Mouse (Mus musculus) lung, adult 18-20 months (tissue): ENCODE data around the gene Sf1.

Experiments used
- DNase-seq, 2 experiments: peaks; one replicate each; pipeline ENCODE4 v3.0.0; 2022; ENCODE audit warnings: mixed read lengths in 2 of 2

The Sf1 gene

DNA sequence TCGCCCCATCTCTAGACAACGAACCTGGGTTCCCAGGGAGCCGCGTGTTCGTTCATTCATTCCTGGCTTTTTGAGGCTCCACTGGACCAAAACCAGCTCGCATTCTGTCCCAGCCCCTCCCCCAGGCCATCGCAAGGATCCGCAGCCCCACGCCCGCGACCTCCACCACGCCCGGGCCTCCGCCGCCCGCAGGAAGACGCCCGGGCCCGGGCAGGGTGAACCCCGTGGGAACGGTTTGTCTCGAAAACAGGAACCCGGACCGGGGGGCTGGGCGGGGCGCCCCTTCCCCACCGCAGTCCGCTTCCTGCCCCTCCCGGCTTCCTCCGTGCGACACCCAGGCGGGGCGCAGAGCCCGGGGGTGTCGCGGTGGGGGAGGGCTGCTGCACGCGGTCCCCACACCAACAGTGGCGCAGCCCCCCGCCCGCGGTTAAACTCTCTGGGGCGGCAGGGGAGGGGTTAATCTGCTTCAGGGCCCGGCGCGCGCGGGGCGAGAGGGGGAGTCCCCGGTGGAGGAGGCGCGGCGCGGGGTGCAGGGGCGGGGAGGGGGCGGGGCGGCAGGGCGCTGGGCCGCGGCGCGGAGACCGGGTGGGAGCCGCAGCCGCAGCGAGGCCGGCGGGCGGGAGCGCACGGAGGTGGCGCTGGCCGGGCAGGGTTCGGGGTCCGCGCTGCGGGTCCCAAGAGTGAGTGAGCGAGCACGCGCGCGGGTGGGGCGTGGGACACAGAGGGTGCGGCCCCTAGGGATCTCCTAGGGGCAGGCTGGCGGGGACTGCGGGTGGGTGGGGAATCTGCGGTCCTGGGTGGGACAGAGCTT is 36.0 kb downstream of the Sf1 start, which contains the start of gene Rasgrp2:
Rasgrp2 (plus strand) TSS at position 56 of the 811 bp plus-strand sequence.
- peak; percentile 88 to 90 for DNase-seq

DNA sequence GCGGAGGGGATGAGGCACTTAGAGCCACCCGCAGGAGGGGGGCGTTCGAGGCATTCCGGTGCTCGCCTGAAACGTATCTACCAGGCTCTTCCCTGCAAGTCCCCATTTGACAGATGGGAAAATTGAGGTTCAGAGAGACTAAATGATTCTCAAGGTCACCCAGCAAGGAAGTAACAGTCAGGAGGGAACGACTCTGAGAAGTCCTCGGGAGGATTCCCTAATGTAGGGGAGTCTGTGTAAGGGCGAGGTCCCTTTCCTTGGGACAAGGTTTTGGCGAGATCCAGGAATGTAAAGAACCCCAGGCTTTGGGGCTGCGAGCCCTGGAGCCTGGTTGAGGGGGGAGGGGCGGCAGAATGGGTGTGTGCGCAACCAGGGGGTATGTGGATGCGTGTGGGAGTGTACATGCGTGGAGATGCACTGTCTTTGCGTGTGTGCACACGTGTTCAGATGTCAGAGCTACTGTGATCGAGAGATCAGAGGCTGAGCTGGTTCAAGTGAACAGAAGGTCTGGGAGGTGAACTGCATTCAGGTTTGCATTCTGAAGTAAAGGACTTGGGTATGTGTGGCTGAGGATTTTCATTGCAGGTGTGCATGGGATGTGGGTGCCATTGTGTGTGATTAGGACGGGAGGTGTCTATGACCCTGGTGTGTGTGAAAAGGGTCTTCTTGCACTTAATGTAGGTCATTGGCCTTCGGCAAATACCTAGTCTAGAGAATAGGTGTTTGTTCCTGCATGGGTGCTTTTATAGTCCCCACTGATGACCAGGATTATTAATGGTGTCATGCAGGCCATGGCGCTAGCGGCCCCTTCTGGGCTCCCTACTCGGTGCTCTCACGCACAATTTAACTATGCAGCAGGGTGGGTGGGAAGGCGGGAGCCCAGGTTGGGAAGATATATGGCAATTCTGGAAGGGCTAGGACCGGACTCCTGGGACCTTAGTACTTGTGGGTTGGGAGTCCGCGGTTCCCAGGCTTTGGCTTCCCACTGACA is 36.9 kb downstream of the Sf1 start:
- no peak for DNase-seq

DNA sequence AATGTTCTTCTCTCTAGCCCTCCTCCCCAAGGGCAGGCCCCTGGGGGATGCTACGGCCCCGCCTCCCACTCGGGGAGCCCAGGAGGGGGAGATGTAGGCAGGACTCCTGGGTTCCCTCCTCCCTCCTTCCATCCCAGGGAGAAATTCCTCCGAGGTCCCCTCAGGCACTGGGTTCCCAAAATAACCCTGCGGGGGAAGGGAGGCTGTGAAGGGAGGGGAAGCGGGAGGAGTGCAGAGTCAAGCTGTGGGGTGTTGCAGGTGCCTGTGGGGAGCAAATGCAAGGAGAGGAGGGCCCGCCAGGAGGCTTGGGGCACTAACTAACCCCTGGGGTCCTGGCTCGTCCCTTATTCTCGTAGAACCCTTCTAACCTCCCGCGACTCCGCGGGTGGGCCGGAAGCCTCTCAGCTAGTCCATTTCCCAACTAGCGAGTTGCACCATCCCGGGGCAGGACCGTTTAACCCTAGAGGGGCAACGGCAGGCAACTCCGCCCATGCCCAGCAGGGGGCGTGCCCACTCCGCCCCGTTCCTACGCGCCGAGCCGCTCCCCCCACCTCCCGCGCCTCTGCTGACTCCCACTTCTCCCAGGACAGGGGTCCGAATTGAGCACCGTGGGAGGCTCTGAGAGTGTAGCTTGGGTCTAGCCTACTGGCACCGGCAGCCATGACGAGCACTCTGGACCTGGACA is 37.8 kb downstream of the Sf1 start:
- DNase-seq: peak; percentile 86 to 92

DNA sequence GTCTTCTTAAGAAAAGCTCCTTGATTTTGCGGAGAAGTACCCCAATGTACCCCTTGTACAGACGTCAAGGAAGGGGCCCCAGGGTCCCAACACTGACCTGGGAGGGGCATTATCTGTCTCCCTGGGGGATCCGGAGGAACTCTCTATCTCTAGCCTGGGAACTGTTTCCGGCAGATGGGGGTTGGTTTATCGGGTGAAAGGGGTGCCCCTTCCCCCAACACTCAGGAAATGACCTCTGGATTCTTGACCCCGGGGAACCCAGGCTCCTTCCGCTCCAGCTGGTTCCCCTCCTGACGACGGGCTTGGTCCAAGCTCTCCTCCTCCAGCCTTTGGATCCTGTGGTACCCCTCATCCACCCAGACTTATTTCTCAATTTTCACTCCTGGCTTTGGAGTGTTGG is 38.5 kb downstream of the Sf1 start:
- peak; percentile 51 to 61 for DNase-seq

DNA sequence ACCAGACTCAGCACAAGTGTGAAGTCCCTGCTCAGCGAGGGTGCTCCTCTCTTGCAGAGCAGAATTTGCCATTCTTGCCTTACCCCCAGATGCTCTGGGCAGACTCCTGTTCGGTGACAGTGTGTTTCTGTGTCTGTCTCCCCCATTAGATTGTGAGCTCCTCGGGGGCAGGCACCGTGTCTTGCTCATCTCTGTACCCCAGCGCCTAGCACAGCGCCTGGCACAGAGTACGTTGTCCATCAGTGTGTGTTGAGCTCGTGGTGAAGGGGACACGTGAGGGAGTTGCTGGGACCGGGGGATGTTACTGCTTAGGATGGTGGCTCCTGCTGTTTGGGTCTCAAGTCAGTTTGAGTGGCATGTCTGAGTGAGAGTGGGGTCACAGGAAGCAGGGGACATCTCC is 40.4 kb downstream of the Sf1 start:
- DNase-seq: no peak

DNA sequence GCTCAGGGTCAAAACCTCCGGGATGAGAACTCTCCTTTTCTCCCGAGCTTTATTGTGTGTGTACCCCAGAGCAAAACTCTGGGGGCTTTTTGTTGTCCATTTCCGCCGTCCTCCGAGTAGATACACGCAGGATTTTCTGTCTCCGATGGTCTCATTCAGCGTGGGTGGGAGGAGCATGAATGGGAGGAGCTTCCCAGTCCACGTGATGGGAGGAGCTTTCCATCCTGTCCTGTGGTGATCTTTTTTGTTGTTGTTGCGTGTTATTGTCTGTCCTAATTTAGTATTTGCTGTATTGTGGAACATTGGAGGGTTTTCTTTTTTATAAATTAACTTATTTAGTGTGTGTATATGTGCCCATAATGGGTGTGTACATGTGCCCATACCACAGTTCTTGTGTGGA is 41.9 kb downstream of the Sf1 start:
- no peak for DNase-seq

DNA sequence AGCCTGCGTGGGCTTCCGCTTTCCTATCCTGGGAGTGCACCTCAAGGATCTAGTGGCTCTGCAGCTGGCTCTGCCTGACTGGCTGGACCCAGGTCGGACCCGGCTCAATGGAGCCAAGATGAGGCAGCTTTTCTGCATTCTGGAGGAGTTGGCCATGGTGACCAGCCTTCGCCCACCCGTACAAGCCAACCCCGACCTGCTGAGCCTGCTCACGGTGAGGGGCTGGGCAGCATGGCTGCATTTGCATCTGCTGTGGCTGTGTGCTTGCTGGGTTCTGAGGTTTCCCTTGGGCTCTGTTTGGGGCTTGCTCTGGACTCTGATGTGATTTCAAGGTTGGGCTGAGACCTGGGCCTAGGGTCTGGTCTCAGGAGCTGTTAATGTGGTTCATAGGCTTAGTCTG is 43.6 kb downstream of the Sf1 start:
- no peak for DNase-seq

DNA sequence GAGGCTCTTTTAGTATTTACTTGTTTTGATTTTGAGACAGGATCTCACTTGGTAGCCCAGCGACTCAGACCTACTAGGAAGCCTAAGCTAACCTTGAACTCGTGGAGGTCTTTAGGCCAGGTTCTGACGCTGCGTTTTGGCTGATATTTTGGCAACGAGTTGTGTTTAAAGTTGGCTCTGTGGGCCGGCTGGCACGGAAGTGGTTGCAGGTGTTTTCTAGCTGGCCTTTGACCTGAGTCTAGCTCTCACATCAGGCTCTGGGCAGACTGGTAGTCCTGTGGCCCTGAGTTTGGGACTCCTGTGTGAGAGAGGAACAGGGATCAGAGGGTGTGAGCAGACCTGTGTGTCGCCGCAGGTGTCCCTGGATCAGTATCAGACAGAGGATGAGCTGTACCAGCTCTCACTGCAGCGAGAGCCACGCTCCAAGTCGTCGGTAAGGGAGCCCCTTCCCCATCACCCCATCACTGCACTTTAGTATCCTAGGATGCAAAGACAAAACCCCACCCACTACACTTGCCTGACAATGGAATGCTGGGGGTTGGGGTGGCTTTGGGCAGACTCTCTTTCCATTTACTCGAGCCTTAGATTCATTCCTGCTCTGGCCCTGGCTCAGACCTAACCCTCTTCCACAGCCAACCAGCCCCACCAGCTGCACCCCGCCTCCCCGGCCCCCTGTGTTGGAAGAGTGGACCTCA is 44.5 kb downstream of the Sf1 start:
- DNase-seq: no peak

DNA sequence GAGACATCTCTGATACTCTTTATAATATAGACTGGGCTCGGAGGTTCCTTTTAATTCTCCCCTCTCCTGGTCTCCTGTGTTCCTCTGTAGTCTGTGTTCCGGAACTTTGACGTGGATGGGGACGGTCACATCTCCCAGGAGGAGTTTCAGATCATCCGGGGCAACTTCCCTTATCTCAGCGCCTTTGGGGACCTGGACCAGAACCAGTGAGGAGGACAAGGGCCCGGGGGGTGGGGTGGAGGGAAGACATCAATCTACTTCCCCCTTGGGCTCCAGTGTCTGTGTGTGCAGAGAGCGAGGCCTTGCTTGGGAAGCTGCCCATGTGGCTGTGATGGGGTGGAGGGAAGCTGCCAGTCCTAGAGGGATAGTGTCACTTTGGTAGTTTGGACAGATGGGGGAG is 45.3 kb downstream of the Sf1 start:
- no peak for DNase-seq

DNA sequence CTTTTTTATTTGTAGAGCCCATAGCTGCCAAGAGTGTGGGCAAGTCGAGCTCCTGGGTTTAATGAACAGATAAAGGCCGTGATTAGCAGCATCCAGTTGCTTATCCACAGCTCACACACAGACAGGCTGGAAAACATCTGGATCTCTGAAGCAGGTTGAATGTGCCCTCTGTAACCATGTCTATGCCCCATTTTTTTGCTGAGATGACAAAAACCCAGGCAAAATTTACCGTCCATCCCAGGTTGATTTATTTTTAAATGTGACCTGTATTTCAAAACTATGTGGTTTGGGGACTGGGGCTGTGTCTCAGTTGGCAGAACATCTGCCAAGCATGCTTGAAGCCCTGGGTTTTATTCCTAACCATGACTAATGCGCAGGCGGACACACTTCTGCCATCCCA is 45.7 kb downstream of the Sf1 start:
- DNase-seq: no peak

DNA sequence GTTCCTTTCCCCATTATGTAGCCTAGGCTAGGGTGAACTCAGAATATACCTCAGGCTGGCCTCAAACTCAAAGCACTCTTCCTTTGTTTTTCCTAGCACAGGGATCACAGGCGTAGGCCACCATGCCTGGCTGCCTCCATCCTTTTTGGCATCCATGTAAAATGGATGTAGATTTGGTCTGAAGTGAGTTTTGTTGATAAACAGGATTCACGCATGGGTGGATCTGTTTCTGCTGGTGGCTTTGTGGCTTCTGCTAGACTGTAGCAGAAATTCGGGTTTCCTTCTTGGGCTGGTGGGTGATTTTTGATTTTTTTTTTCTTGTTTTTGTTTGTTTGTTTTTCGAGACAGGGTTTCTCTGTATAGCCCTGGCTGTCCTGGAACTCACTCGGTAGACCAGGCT is 46.4 kb downstream of the Sf1 start:
- no peak for DNase-seq

DNA sequence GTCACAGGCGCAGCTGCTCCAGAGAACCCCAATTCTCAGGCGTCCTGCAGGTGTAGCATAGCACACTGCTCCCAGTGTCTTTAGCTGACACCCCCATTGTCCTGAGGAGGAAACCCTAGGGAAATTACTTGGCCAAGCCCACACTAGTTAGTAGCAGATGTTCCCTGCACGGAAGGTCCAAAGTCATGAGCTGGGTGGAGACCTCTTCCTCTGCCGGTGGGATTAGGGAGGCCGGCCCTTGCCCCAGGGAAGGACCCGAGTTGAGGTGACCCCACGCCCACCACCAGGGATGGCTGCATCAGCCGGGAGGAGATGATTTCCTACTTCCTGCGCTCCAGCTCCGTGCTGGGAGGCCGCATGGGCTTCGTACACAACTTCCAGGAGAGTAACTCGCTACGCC is 49.3 kb downstream of the Sf1 start:
- DNase-seq: no peak

DNA sequence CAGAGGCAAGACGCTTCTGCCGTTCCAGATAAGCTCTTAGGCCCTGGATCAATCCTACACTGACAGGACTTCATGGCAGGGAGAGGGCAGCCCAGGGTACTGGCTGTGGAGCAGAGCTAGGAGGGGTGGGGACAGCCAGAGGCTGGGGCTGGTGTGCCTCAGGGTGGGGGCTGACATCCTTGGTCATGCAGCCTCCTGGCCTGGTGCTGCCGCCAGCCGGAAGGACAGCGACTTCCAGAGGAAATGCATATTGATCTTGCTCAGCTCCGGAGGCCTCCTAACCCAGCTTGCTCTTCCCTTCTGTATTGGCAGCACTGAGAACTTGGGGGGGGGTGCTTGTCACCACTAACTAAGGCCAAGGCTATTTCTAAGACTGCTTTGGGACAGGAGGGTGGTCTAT is 52.0 kb downstream of the Sf1 start:
- peak; percentile 57 to 65 for DNase-seq

DNA sequence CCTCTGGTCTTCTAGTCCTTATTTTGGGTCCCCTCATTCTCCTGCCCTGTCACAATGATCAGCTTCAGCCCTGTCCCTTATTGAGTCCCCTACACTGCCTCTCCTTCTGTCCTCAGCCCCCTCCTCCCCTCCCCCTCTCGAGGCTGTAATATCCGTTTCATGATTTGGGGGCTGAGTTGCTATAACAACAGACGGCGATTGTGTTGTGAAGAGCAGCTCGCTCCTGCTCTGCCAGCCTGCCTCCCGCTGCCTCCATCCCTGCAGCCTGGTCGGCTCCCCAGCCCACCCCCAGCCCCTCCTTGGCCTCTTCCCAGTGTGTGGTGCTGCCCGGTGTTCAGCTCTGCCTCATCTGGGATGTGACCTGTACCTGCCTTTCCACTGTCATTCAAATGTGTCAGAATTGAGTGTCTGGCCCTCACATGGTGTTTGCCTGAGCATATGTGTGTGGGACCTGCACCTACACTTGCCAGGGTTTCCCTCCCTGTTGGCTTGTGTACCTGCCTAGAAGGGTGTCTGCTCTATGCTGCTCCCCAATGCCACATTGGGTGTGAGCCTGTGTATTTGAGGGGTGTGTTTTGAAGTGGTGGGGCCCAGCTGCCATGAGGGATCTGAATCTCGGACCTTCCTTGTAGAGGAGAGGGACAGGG is 52.8 kb downstream of the Sf1 start:
- DNase-seq: no peak

DNA sequence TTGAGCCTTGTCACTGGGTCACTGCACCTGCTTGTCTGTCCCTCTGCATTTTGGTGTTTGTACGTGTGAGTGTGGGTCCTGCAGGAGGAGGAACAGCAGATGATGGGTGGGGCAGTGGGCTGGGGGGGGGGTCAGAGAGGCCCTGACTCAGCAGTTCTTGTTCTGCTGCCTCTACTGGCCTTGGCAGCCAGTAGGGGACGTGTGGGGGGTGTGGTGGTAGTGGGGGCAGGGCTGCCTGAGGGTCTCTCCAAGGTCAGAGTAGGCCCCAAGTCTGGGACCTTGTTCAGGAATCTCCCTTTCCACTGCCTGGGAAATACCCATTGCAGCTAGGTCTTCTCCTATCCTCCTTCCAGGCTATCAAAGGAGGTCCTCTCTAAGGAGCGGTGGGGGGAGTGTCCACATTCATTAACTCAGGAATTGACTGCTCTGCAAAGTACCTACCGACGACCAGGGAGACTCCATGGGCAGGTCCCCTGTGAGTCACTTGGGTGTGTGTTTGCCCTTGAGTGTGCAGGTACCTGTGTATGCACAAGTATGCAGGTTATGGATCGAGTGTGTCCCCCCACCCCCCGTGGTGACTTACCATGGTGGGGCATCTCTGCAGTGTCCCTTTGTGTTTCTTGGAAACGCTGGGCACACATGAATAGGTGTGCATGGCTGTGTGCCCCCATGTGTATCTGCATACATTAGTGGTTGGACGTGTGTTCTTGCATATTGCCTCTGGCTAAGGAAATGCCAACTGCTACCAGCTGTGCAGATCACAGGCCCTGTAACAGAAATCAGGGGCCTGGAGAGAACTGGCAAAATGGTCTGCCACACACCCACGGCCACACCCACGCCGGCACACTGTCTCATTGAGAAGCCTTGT is 53.6 kb downstream of the Sf1 start:
- DNase-seq: no peak

DNA sequence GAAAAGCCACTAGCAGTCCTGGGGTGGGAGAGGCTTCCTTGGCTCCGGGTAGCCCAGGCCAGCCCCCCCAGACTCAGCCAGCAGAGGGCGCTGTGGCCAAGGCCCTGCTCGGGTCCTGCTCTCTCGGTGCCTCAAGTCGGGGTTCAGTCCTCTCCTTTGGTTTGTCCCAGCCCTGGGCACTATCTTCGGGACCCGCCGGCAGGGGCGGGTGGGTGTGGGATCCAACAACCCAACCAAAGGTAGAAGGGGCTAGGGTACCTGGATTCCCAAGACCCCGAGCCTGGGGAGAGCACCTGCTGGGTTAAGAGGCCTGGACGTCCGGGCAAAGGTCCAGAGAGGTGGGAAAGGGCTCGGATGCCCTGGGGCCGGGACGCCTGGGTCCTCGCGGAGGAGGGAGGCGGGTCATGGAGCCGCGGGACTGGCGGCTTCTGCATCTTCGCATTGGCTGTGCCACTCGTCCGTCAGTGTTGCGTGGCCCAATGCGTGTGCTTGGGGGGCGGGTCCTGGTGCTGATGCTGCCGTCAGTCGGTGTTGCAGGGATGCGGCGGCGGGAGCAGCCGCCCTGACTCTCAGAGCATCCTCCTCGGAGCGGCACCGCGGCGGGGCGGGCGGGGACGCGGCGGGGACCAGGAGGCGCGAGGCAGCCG is 54.9 kb downstream of the Sf1 start, which contains the start of gene Nrxn2:
Nrxn2 (plus strand) TSS at position 499 of the 647 bp plus-strand sequence.
- peak; percentile 83 to 84 for DNase-seq

DNA sequence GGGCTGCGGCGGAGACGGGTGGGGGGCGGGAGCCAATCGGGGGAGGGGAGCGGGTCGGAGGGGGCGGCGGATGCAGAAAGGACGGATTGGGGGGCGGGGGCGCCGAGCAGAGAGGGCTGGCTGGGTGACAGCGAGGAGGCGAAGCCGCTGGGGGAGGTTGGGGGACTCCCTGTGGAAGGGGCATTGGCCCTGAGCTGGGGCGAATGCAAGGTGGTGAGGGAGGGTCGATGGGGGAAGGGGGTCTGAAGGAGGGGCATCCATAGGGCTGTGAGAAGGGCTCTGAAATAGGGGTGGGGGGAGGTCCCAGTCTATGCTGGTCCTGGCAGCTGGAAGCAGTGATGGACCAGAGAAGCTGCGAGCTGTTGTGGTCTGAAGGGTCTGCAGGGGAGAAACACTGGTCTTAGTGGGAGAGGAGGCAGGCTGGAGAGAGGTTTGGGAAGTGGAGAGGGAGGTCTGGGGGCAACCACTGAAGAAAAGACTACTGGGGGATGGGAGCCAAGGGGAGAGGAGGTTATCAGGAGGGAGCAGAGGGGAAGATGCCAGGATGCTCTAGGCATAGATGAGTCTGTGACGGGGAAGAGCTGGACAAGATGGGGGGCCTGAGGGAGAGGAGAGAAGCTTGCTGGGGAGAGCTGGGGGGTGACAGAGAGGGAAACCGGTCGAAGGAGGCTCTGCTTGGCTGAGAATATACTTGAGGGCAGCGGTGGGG is 55.6 kb downstream of the Sf1 start:
- DNase-seq: no peak

DNA sequence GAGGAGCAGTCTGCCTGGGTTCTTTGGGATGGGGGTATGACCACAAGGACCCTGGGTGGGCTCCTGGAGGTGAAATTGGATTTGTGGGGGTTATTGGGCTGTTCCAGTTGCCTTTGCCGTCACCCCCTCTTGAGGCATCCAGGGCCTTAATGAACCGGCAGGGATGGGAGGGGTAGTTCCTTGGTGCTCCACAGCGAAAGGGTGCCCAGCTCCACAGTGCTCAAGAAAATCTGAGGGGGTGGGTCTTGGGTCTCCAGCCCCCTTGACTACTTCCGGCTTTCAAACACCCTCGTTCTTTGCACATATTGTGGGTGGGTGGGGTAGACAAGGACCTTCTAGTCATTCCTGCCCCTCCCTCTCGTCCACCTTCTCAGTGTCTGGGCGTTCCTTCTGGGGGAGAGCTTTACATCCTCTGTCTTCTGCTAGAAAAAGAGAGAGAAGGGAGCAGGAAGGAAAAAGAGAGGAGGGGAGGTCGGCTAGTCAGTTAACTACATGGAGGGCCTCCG is 56.4 kb downstream of the Sf1 start:
- DNase-seq: no peak

DNA sequence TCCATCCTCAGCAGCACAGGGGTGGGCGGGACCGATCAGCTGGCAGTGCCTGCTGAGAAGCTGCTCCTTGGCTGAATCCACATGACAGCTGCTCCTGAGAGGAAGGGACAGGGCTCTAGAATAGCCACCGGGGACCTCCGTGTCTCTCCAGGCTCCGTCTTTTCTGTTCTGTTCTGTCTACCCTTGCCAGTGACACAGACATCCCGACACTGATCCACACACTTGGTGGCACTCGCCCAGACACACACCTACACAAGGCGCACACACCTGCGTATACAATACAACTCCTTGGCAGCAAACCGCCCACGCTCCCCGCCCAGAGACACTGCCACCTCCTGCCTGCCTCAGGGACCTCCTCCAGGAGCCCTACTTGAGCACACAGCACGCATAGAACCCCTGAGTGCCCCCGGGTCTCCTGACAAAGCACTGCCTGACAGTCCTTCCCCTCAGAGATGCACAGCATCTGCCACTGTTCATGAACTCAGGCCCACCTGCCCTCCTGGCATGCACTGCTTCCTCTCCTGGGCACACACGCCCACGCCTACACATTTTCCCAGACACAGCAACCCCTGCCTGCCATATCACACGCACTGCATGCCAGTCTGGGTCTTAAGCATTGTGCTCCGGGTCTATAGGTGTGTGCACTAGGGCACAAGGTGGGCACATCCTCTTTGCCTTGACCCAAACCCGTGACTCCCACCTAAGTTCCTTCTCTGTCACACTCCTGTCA is 57.2 kb downstream of the Sf1 start:
- no peak for DNase-seq
